Mouse (Mus musculus) kidney, embryonic 16.5 days (tissue): ENCODE measurements around the gene Cldn4. TPM values are rescaled to one million over a fixed set of nuclear protein-coding genes. Genes with fewer than 3 reads are reported as not detected.
A peak's percentile ranks its signal among the peaks of the same experiment; 100 is the strongest.
"Not testable (repeated sequence)": the region's sequence is repeated elsewhere in the genome, so short reads cannot be mapped to it uniquely, and the experiment has no call there.

Source experiments
- ATAC-seq: fragments of 200-750 bp; cut with Nextera tagmentation; 2 replicates; pipeline ENCODE4 v1.8.0; 2017; ENCODE audit warnings: moderate TSS enrichment; ENCODE audit not compliant: low FRiP score, low TSS enrichment
- H3K27ac ChIP-seq: fragments of 300-500 bp; sonication (generic); 2 replicates; pipeline ENCODE4 v1.5.1; 2014; ENCODE audit warnings: low read length
- H3K27me3 ChIP-seq: fragments of 300-500 bp; sonication (generic); 2 replicates; pipeline ENCODE4 v1.6.1; 2014; ENCODE audit warnings: low read length, control low read depth, mixed read lengths; ENCODE audit not compliant: insufficient read depth
- H3K36me3 ChIP-seq: fragments of 300-500 bp; sonication (generic); 2 replicates; pipeline ENCODE4 v1.6.1; 2014; ENCODE audit warnings: low read length, control low read depth, mixed read lengths; ENCODE audit not compliant: insufficient read depth
- H3K4me1 ChIP-seq: fragments of 300-500 bp; sonication (generic); 2 replicates; pipeline ENCODE4 v1.6.1; 2014; ENCODE audit warnings: low read length, control low read depth, mixed read lengths; ENCODE audit not compliant: insufficient read depth
- H3K4me2 ChIP-seq: fragments of 300-500 bp; sonication (generic); replicated peaks from 2 replicates; pipeline ENCODE4 v1.6.1; 2014; ENCODE audit warnings: low read depth, low read length
- H3K4me3 ChIP-seq: fragments of 300-500 bp; sonication (generic); 2 replicates; pipeline ENCODE4 v1.5.1; 2014; ENCODE audit warnings: mild to moderate bottlenecking, low read length
- H3K9ac ChIP-seq: fragments of 300-500 bp; sonication (generic); replicated peaks from 2 replicates; pipeline ENCODE4 v1.6.1; 2014; ENCODE audit warnings: low read length
- H3K9me3 ChIP-seq: fragments of 300-500 bp; sonication (generic); 2 replicates; pipeline ENCODE4 v1.6.1; 2016; ENCODE audit warnings: low read length, control low read depth
- WGBS: fragments of 180-500 bp; shearing (Covaris S2); extraction: QIAGEN DNeasy Blood & Tissue Kit; methylation state at CpG from one replicate; pipeline ENCODE4 v1.1.7; 2014; 5-methylcytosine and 5-hydroxymethylcytosine counted together
- polyA plus RNA-seq: library from polyadenylated mRNA; unstranded; fragments of >200 nt; fragmentation: Nextera tagmentation; extraction: Ambion mirVana; gene quantifications from 2 replicates; pipeline ENCODE4 v1.2.1, GENCODE M21; 2015

Cldn4 gene
- polyA plus RNA-seq, 1 experiment from 2014 or later, result 64.7 TPM

GRCm38 (mm10) chr5:134948085-134948439 is 1.3 kb upstream of the Cldn4 start:
- no peak overlapping the region for H3K9ac ChIP-seq
- 59% methylated on average over 4 of the region's 4 CpGs for WGBS
- no peak overlapping the region for H3K27ac ChIP-seq

GRCm38 (mm10) chr5:134947420-134948084 is 818 bp upstream of the Cldn4 start:
- H3K27ac ChIP-seq, result peak overlapping the region; percentile 83
- H3K4me1 ChIP-seq, result peaks cover 23% of the 10 kb centered on the region
- H3K9me3 ChIP-seq, result no peaks in the 10 kb centered on the region
- H3K4me3 ChIP-seq, result 0 out of 2 replicates have a peak overlapping the region, but pooled peaks have one; percentile 3
- no peak for ATAC-seq
- peak overlapping the region; percentile 44 for H3K4me2 ChIP-seq
- WGBS, result 53% methylated on average over 5 of the region's 5 CpGs
- H3K36me3 ChIP-seq, result no peaks in the 10 kb centered on the region
- H3K9ac ChIP-seq, result peak overlapping the region; percentile 35; the same call in 1 of the 2 replicates
- H3K27me3 ChIP-seq, result peaks cover 19% of the 10 kb centered on the region

More at GRCm38 (mm10) chr5:134948085-134948439, 1.3 kb upstream of the Cldn4 start:
- ATAC-seq, result no peak
- Histone ChIP-seq H3K4me2 (no peak overlapping the region), H3K27me3 (peaks cover 19% of the 10 kb centered on the region), H3K4me3 (no peak overlapping the region), H3K9me3 (no peaks in the 10 kb centered on the region), H3K36me3 (no peaks in the 10 kb centered on the region), H3K4me1 (peaks cover 23% of the 10 kb centered on the region)

- peak; percentile 36 for ATAC-seq
- peaks cover 21% of the 10 kb centered on the region for H3K4me1 ChIP-seq
- WGBS, result 19% methylated on average over 43 of the region's 43 CpGs
These were observed 474 bp downstream of the Cldn4 start for GRCm38 (mm10) chr5:134946063-134946856.

GRCm38 (mm10) chr5:134945266-134945959 is 1.3 kb downstream of the Cldn4 start:
- H3K9ac ChIP-seq, result peak overlapping the region; percentile 71
- 41% methylated on average over 16 of the region's 19 CpGs for WGBS

More at GRCm38 (mm10) chr5:134946063-134946856, 474 bp downstream of the Cldn4 start:
- no peaks in the 10 kb centered on the region for H3K9me3 ChIP-seq
- peaks cover 19% of the 10 kb centered on the region for H3K27me3 ChIP-seq
- H3K4me2 ChIP-seq, result peak overlapping the region; percentile 44
- H3K27ac ChIP-seq, result peak overlapping the region; percentile 86
- peak overlapping the region; percentile 49 for H3K4me3 ChIP-seq
- H3K9ac ChIP-seq, result peak overlapping the region; percentile 71
- no peaks in the 10 kb centered on the region for H3K36me3 ChIP-seq

GRCm38 (mm10) chr5:134944179-134944578 is 2.6 kb downstream of the Cldn4 start:
- Histone ChIP-seq H3K4me3 (0 out of 2 replicates have a peak overlapping the region, but pooled peaks have one; percentile 49), H3K4me1 (peaks cover 16% of the 10 kb centered on the region), H3K27ac (no peak overlapping the region), H3K9me3 (no peaks in the 10 kb centered on the region), H3K4me2 (peak overlapping the region; percentile 29), H3K9ac (no peak overlapping the region), H3K27me3 (peaks cover 19% of the 10 kb centered on the region), H3K36me3 (no peaks in the 10 kb centered on the region)
- 76% methylated on average over 5 of the region's 5 CpGs for WGBS
- no peak for ATAC-seq

More at GRCm38 (mm10) chr5:134945266-134945959, 1.3 kb downstream of the Cldn4 start:
- H3K9me3 ChIP-seq, result no peaks in the 10 kb centered on the region
- peak overlapping the region; percentile 44 for H3K4me2 ChIP-seq
- no peak for ATAC-seq
- peak overlapping the region; percentile 86 for H3K27ac ChIP-seq
- no peaks in the 10 kb centered on the region for H3K36me3 ChIP-seq
- peak overlapping the region; percentile 49 for H3K4me3 ChIP-seq
- H3K4me1 ChIP-seq, result peaks cover 16% of the 10 kb centered on the region
- peaks cover 19% of the 10 kb centered on the region for H3K27me3 ChIP-seq

- Histone ChIP-seq H3K4me2 (no peak overlapping the region), H3K9me3 (no peaks in the 10 kb centered on the region), H3K36me3 (no peaks in the 10 kb centered on the region), H3K9ac (no peak overlapping the region), H3K4me3 (no peak overlapping the region), H3K27ac (peak overlapping the region; percentile 77), H3K4me1 (peaks cover 15% of the 10 kb centered on the region), H3K27me3 (peaks cover 19% of the 10 kb centered on the region)
- no peak for ATAC-seq
- WGBS, result 66% methylated on average over 2 of the region's 2 CpGs
These were observed 4.0 kb downstream of the Cldn4 start for GRCm38 (mm10) chr5:134942740-134943139.

GRCm38 (mm10) chr5:134941472-134942209 is 5.1 kb downstream of the Cldn4 start:
- H3K4me3 ChIP-seq, result no peak overlapping the region
- peaks cover 6% of the 10 kb centered on the region; the same call in 1 of the 2 replicates for H3K4me1 ChIP-seq
- H3K36me3 ChIP-seq, result no peaks in the 10 kb centered on the region
- no peaks in the 10 kb centered on the region for H3K9me3 ChIP-seq
- 63% methylated on average over 14 of the region's 14 CpGs for WGBS
- H3K4me2 ChIP-seq, result no peak overlapping the region
- peak; percentile 66; the same call in 1 of the 2 replicates for ATAC-seq
- H3K27ac ChIP-seq, result peak overlapping the region; percentile 77
- H3K9ac ChIP-seq, result no peak overlapping the region
- H3K27me3 ChIP-seq, result peaks cover 14% of the 10 kb centered on the region

GRCm38 (mm10) chr5:134939554-134939953 is 7.2 kb downstream of the Cldn4 start:
- not testable (repeated sequence) for ATAC-seq, H3K4me2 ChIP-seq, H3K9ac ChIP-seq, H3K27me3 ChIP-seq, H3K4me1 ChIP-seq, H3K36me3 ChIP-seq, H3K27ac ChIP-seq, H3K4me3 ChIP-seq, H3K9me3 ChIP-seq
- WGBS, result 87% methylated on average over 2 of the region's 7 CpGs

GRCm38 (mm10) chr5:134939069-134939468 is 7.7 kb downstream of the Cldn4 start:
- WGBS, result 57% methylated on average over 3 of the region's 3 CpGs
- H3K27me3 ChIP-seq, result no peaks in the 10 kb centered on the region
- H3K9ac ChIP-seq, result no peak overlapping the region
- H3K9me3 ChIP-seq, result no peaks in the 10 kb centered on the region
- H3K36me3 ChIP-seq, result peaks cover 3% of the 10 kb centered on the region; the same call in 1 of the 2 replicates
- H3K4me3 ChIP-seq, result no peak overlapping the region
- H3K4me2 ChIP-seq, result no peak overlapping the region
- no peak overlapping the region for H3K27ac ChIP-seq
- peaks cover 3% of the 10 kb centered on the region; the same call in 1 of the 2 replicates for H3K4me1 ChIP-seq
- no peak for ATAC-seq
